Mouse (Mus musculus) testis, adult 2 months (tissue): Measurements from ENCODE around the gene Ppm1h.

ENCODE experiments used
- CTCF ChIP-seq: fragments of 200-500 bp; IDR thresholded peaks from 2 replicates; pipeline ENCODE4 v1.5.1; 2012; ENCODE audit warnings: low read depth, mild to moderate bottlenecking, inconsistent platforms, low read length, moderate library complexity; ENCODE audit not compliant: control insufficient read depth, insufficient read depth, insufficient replicate concordance
- POLR2A ChIP-seq: fragments of 200-500 bp; IDR thresholded peaks from 2 replicates; pipeline ENCODE4 v1.6.1; 2012; ENCODE audit warnings: low read depth, mild to moderate bottlenecking, inconsistent platforms, low read length, moderate library complexity; ENCODE audit not compliant: control insufficient read depth

GRCm38 (mm10) chr10:122877436-122877835, 198.9 kb downstream of the Ppm1h start:
- no peak for TF ChIP-seq CTCF
- no peak for TF ChIP-seq POLR2A
